Mouse (Mus musculus) bone marrow, adult 2 months (tissue): ENCODE results near the gene Lrch1.

ENCODE experiments used
- CTCF ChIP-seq: fragments of 200-500 bp; IDR thresholded peaks from 2 replicates; pipeline ENCODE4 v1.5.1; 2011; ENCODE audit warnings: low read length, control low read depth; ENCODE audit not compliant: control insufficient read depth, insufficient read depth
- POLR2A ChIP-seq: fragments of 200-500 bp; IDR thresholded peaks from 2 replicates; pipeline ENCODE4 v1.6.1; 2011; ENCODE audit warnings: low read depth, mild to moderate bottlenecking, control low read depth, low read length, borderline replicate concordance; ENCODE audit not compliant: control insufficient read depth

GRCm38 (mm10) chr14:74939355-74939754, 8.3 kb downstream of the Lrch1 start:
- TF ChIP-seq CTCF = no peak
- TF ChIP-seq POLR2A = no peak
